Comparison of ENCODE assay signal across 8 mouse cellular contexts in genomic region chr16:93729801-93730721, GRCm38 (mm10). TPM values are rescaled to one million over a fixed set of nuclear protein-coding genes. Genes with fewer than 3 reads are reported as not detected.
DNase-seq lines count a peak whose midpoint lies in the region; ATAC-seq and TF ChIP-seq lines count a peak whose summit lies in the region.
"Had no signal": no experiment of that assay in that cellular context is flagged by ENCODE, and none has a peak within 500 bp of the region (broad histone marks: within the 10 kb centered on the region; RNA-seq: fewer than 3 reads in every experiment).

No protein-coding gene starts in this region.

- H3K27ac ChIP-seq in olfactory bulb, adult 2 months (ENCODE audit: insufficient read depth, low read depth, low read length) = peak overlapping the region; percentile 16; the same call in 1 of the 2 replicates

- peaks cover 13% of the 10 kb centered on the region for H3K4me1 ChIP-seq in olfactory bulb, adult 2 months (ENCODE audit: control insufficient read depth, insufficient read depth, low read length)

- no peak for ATAC-seq in CD4-positive, CD25-positive, alpha-beta regulatory T cell, adult 4 months

- DNase-seq in kidney, adult 18-20 months = peak; percentile 12
- DNase-seq in kidney, postnatal 10 days = no peak
- DNase-seq in cerebellum, adult 18-20 months = peak; percentile 60 to 66
- DNase-seq in frontal cortex, postnatal 36 days (ENCODE audit: low spot score in 2 of 2) = peak; percentile 28 to 43
- no peak for DNase-seq in urinary bladder, postnatal 14 days (ENCODE audit: low spot score)
- DNase-seq: thymus, adult 18-20 months had no signal

- TF ChIP-seq CTCF in olfactory bulb, adult 2 months (IDR thresholded peaks at IDR 0.05; ENCODE audit: insufficient read depth, low read depth, low read length) = no peak

- WGBS in olfactory bulb, adult 2 months = 34% methylated on average over 23 of the region's 23 CpGs

- TF ChIP-seq POLR2A in olfactory bulb, adult 2 months (IDR thresholded peaks at IDR 0.05; ENCODE audit: insufficient read depth, low read depth, low read length) = no peak

- H3K4me3 ChIP-seq in olfactory bulb, adult 2 months (ENCODE audit: insufficient read depth, low read depth, low read length) = 0 out of 2 replicates have a peak overlapping the region, but pooled peaks have one; percentile 0

RNA-seq across cellular contexts. Expression of gene Dop1b, which starts 18.4 kb away (rescaled TPM):
- polyA plus RNA-seq in olfactory bulb, adult 2 months (2012; ENCODE audit: insufficient read depth, insufficient read length, low replicate concordance, missing spikeins) = not detected in 2 replicates
- 10 to 100 TPM; 21.9 to 23.6 TPM for polyA plus RNA-seq in CD4-positive, CD25-positive, alpha-beta regulatory T cell, adult 4 months (2017; shearing (Covaris generic))

RNA-seq across cellular contexts. Expression of gene Cbr3, which starts 47.0 kb away (rescaled TPM):
- polyA plus RNA-seq in olfactory bulb, adult 2 months (2012; ENCODE audit: insufficient read depth, insufficient read length, low replicate concordance, missing spikeins) = not detected in 2 replicates
- polyA plus RNA-seq in CD4-positive, CD25-positive, alpha-beta regulatory T cell, adult 4 months (2017; shearing (Covaris generic)) = not detected

Comparison
In these comparisons a context has a peak if more than half of its experiments do, and no peak if none do; other contexts are left out.
1. DNase-seq: peak in kidney, adult 18-20 months (single experiment), cerebellum, adult 18-20 months (2 of 2) and frontal cortex, postnatal 36 days (2 of 2); none in kidney, postnatal 10 days (single experiment) and urinary bladder, postnatal 14 days (single experiment).